Mouse (Mus musculus) midbrain, embryonic 14.5 days (tissue): ENCODE measurements around the gene Fpgt. TPM values are rescaled to one million over a fixed set of nuclear protein-coding genes. Genes with fewer than 3 reads are reported as not detected.

Experiments used
- ATAC-seq: fragments of 200-750 bp; cut with Nextera tagmentation; 2 replicates; pipeline ENCODE4 v1.8.0; 2017; ENCODE audit warnings: moderate number of reproducible peaks, moderate library complexity; ENCODE audit not compliant: low FRiP score, low TSS enrichment
- DNase-seq: peaks from one replicate; pipeline ENCODE4 v3.0.0-alpha.2; 2015
- H3K27ac ChIP-seq: fragments of 300-500 bp; sonication (generic); replicated peaks from 2 replicates; pipeline ENCODE4 v1.5.1; 2014; ENCODE audit warnings: mild to moderate bottlenecking, low read depth, low read length, moderate library complexity
- H3K27me3 ChIP-seq: fragments of 300-500 bp; sonication (generic); 2 replicates; pipeline ENCODE4 v1.6.1; 2014; ENCODE audit warnings: low read length, control low read depth, mixed read lengths; ENCODE audit not compliant: control insufficient read depth, insufficient read depth
- H3K36me3 ChIP-seq: fragments of 300-500 bp; sonication (generic); 2 replicates; pipeline ENCODE4 v1.6.1; 2014; ENCODE audit warnings: low read length, control low read depth; ENCODE audit not compliant: control insufficient read depth, insufficient read depth
- H3K4me1 ChIP-seq: fragments of 300-500 bp; sonication (generic); 2 replicates; pipeline ENCODE4 v1.6.1; 2014; ENCODE audit warnings: mild to moderate bottlenecking, antibody characterized with exemption, low read length, control low read depth; ENCODE audit not compliant: control insufficient read depth, insufficient read depth
- H3K4me2 ChIP-seq: fragments of 300-500 bp; sonication (generic); 2 replicates; pipeline ENCODE4 v1.6.1; 2014; ENCODE audit warnings: mild to moderate bottlenecking, low read length, moderate library complexity
- H3K4me3 ChIP-seq: fragments of 300-500 bp; sonication (generic); replicated peaks from 2 replicates; pipeline ENCODE4 v1.5.1; 2014; ENCODE audit warnings: low read depth, low read length
- H3K9ac ChIP-seq: fragments of 300-500 bp; sonication (generic); replicated peaks from 2 replicates; pipeline ENCODE4 v1.6.1; 2014; ENCODE audit warnings: mild to moderate bottlenecking, low read length, moderate library complexity
- H3K9me3 ChIP-seq: fragments of 300-500 bp; sonication (generic); 2 replicates; pipeline ENCODE4 v1.6.1; 2016; ENCODE audit warnings: low read length, control low read depth, mixed read lengths; ENCODE audit not compliant: control insufficient read depth
- WGBS: fragments of 180-500 bp; shearing (Covaris S2); extraction: QIAGEN DNeasy Blood & Tissue Kit; methylation state at CpG from one replicate; pipeline ENCODE4 v1.1.7; 2014; 5-methylcytosine and 5-hydroxymethylcytosine counted together
- polyA plus RNA-seq: library from polyadenylated mRNA; unstranded; fragments of >200 nt; fragmentation: Nextera tagmentation; extraction: Ambion mirVana; gene quantifications from 2 replicates; pipeline ENCODE4 v1.2.1, GENCODE M21; 2014

The Fpgt gene
- polyA plus RNA-seq = 20.2 and 27.4 TPM in 2 replicates

DNA sequence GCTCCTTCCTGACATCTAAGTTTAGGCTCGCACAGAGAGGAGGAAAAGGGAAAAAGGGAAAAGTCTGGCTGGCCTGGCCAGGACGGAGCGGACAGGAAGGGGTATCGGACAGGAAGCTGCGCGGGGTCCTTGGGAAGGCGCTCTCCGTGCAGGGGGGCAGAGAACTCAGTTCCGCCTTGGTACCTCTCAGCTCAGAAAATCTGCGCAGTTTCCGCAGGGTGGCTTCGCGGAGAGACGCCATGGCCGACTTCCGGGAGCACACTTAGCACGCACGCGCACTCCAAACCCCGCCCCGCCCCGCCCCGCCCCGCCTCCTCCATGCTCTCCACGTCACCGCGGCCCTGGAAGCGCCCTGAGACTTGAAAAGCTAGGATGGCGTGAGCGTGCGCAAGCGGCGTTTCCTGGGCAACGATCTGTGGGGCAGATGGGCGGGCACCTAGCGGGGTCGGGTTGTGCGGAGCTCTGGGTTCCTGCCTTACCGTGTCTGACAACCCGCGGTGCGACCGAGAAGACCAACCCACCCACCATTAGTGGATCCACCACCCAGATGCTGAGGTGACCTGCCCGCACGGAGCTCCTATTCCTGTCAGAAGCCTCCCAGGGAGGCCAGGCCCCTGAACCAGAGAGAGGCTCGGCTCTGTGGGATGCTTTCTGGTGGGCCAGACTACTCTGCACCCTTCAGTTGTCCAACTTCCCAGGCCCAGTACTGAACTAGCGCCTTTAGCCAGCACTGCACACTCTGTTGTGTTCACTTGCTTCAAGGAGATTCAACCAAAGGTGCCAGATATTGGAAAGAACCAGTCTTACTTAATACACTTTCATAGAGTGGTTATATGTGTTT, at the start of gene Fpgt, which contains the start of gene Lrriq3:
Gene Fpgt (minus strand): TSS at position 288 of the 841 bp plus-strand sequence.
Gene Lrriq3 (plus strand): TSS at position 319 of the 841 bp plus-strand sequence.
- Histone ChIP-seq H3K9me3 (no peaks in the 10 kb centered on the region), H3K9ac (peak within 1 kb of the TSS; percentile 73), H3K4me3 (peak within 1 kb of the TSS; percentile 52), H3K27ac (peak within 1 kb of the TSS; percentile 92), H3K4me1 (0 out of 2 replicates have a peak, but pooled peaks cover 3% of the 10 kb centered on the region), H3K27me3 (no peaks in the 10 kb centered on the region), H3K36me3 (0 out of 2 replicates have a peak, but pooled peaks cover 7% of the 10 kb centered on the region), H3K4me2 (peak within 1 kb of the TSS; percentile 69)
- WGBS = under 1% methylated on average over 47 of the region's 47 CpGs
- ATAC-seq = peak; percentile 99
- peak; percentile 96 for DNase-seq

GRCm38 (mm10) chr3:155141047-155141446, 47.8 kb upstream of the Fpgt start:
- ATAC-seq = no peak
- H3K4me1 ChIP-seq = no peaks in the 10 kb centered on the region
- 91% methylated on average over 11 of the region's 11 CpGs for WGBS
- no peaks in the 10 kb centered on the region for H3K9me3 ChIP-seq
- H3K27ac ChIP-seq = no peak overlapping the region
- H3K36me3 ChIP-seq = no peaks in the 10 kb centered on the region
- no peaks in the 10 kb centered on the region for H3K27me3 ChIP-seq
- no peak overlapping the region for H3K4me3 ChIP-seq
- DNase-seq = no peak
- no peak overlapping the region for H3K4me2 ChIP-seq
- no peak overlapping the region for H3K9ac ChIP-seq

- Histone ChIP-seq H3K36me3 (no peaks in the 10 kb centered on the region), H3K4me2 (no peak overlapping the region), H3K27ac (no peak overlapping the region), H3K4me1 (no peaks in the 10 kb centered on the region), H3K27me3 (no peaks in the 10 kb centered on the region), H3K4me3 (no peak overlapping the region), H3K9me3 (no peaks in the 10 kb centered on the region), H3K9ac (no peak overlapping the region)
- ATAC-seq (no peak), DNase-seq (no peak)
- 88% methylated on average over 5 of the region's 5 CpGs for WGBS
These were observed 44.5 kb upstream of the Fpgt start for GRCm38 (mm10) chr3:155137737-155138136.

DNA sequence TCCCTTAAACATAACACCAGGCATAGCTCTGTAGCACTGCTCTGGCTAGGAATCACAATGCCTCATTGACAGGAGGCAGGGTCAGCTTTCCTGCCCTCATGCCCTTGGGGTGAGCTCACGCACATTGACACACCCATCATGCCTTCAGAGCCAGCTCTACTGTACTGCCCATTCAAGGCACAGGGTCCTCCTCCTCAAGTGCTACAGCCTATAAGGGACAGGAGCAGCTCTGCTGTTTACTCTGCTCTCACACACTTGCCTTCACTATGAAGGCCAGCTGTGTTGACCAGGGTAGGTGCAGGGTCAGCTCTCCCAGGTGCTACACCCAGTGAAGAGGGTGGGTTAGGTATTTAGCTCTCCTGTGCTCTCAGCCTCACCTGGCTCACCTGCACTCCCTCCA, 12.8 kb upstream of the Fpgt start:
- H3K27ac ChIP-seq = no peak overlapping the region
- WGBS = 58% methylated on average over 1 of the region's 1 CpGs
- H3K4me1 ChIP-seq = no peaks in the 10 kb centered on the region
- H3K36me3 ChIP-seq = no peaks in the 10 kb centered on the region
- H3K9me3 ChIP-seq = no peaks in the 10 kb centered on the region
- no peaks in the 10 kb centered on the region for H3K27me3 ChIP-seq
- no peak for ATAC-seq
- H3K4me2 ChIP-seq = no peak overlapping the region
- DNase-seq = no peak
- no peak overlapping the region for H3K9ac ChIP-seq
- H3K4me3 ChIP-seq = no peak overlapping the region

- no peak overlapping the region for H3K27ac ChIP-seq
- H3K36me3 ChIP-seq = no peaks in the 10 kb centered on the region
- no peak for ATAC-seq
- 79% methylated on average over 1 of the region's 1 CpGs for WGBS
- H3K4me2 ChIP-seq = no peak overlapping the region
- H3K4me3 ChIP-seq = no peak overlapping the region
- no peak for DNase-seq
- no peaks in the 10 kb centered on the region for H3K4me1 ChIP-seq
- no peak overlapping the region for H3K9ac ChIP-seq
- no peaks in the 10 kb centered on the region for H3K9me3 ChIP-seq
- H3K27me3 ChIP-seq = no peaks in the 10 kb centered on the region
These were observed 6.1 kb upstream of the Fpgt start for GRCm38 (mm10) chr3:155099266-155099665.

GRCm38 (mm10) chr3:155092081-155092480, 1.1 kb downstream of the Fpgt start:
- no peaks in the 10 kb centered on the region for H3K9me3 ChIP-seq
- no peak overlapping the region for H3K27ac ChIP-seq
- DNase-seq = no peak
- no peak for ATAC-seq
- peak overlapping the region; percentile 69 for H3K4me2 ChIP-seq
- no peak overlapping the region for H3K9ac ChIP-seq
- H3K27me3 ChIP-seq = no peaks in the 10 kb centered on the region
- peaks cover 15% of the 10 kb centered on the region for H3K36me3 ChIP-seq
- WGBS = 96% methylated on average over 6 of the region's 6 CpGs
- 0 out of 2 replicates have a peak, but pooled peaks cover 3% of the 10 kb centered on the region for H3K4me1 ChIP-seq
- H3K4me3 ChIP-seq = no peak overlapping the region

DNA sequence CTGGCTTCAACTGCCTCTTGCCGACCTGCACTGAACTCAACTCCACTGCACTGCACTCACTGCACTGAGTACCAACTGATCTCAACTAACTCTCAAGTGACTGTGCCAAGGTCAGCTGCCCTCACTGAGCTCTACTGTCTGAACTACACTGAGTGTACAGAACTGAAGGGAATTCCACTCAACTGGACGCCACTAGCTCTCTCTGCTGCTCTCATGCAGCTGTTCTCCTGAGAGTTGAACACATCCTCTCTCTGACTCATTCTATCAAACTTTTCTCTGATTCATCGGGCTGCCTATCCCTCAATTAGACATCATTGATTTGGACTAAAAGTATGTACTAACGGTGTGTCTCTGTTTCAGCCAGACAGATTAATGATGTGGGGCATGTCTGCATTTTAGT, 15.3 kb downstream of the Fpgt start:
- ATAC-seq (no peak), DNase-seq (no peak)
- H3K9me3 ChIP-seq = no peaks in the 10 kb centered on the region
- H3K27me3 ChIP-seq = no peaks in the 10 kb centered on the region
- no peak overlapping the region for H3K4me2 ChIP-seq
- H3K9ac ChIP-seq = no peak overlapping the region
- no peak overlapping the region for H3K4me3 ChIP-seq
- WGBS = 78% methylated on average over 4 of the region's 4 CpGs
- H3K27ac ChIP-seq = no peak overlapping the region
- no peaks in the 10 kb centered on the region for H3K4me1 ChIP-seq
- no peaks in the 10 kb centered on the region for H3K36me3 ChIP-seq

GRCm38 (mm10) chr3:155059449-155059822, 33.8 kb downstream of the Fpgt start:
- no peaks in the 10 kb centered on the region for H3K9me3 ChIP-seq
- no peak overlapping the region for H3K4me2 ChIP-seq
- no peaks in the 10 kb centered on the region for H3K4me1 ChIP-seq
- ATAC-seq (no peak), DNase-seq (no peak)
- no peaks in the 10 kb centered on the region for H3K27me3 ChIP-seq
- no peaks in the 10 kb centered on the region for H3K36me3 ChIP-seq
- no peak overlapping the region for H3K27ac ChIP-seq
- no peak overlapping the region for H3K9ac ChIP-seq
- no peak overlapping the region for H3K4me3 ChIP-seq
